Mouse (Mus musculus) lung, postnatal 0 days (tissue): Measurements from ENCODE around the gene Tmigd3.

ENCODE experiments used
- CTCF ChIP-seq: IDR thresholded peaks from 2 replicates; pipeline ENCODE4 v1.5.1; 2016; ENCODE audit warnings: antibody characterized with exemption, mild to moderate bottlenecking
- EP300 ChIP-seq: IDR thresholded peaks from 2 replicates; pipeline ENCODE4 v1.6.1; 2016; ENCODE audit warnings: antibody characterized with exemption, mild to moderate bottlenecking, control low read depth

DNA sequence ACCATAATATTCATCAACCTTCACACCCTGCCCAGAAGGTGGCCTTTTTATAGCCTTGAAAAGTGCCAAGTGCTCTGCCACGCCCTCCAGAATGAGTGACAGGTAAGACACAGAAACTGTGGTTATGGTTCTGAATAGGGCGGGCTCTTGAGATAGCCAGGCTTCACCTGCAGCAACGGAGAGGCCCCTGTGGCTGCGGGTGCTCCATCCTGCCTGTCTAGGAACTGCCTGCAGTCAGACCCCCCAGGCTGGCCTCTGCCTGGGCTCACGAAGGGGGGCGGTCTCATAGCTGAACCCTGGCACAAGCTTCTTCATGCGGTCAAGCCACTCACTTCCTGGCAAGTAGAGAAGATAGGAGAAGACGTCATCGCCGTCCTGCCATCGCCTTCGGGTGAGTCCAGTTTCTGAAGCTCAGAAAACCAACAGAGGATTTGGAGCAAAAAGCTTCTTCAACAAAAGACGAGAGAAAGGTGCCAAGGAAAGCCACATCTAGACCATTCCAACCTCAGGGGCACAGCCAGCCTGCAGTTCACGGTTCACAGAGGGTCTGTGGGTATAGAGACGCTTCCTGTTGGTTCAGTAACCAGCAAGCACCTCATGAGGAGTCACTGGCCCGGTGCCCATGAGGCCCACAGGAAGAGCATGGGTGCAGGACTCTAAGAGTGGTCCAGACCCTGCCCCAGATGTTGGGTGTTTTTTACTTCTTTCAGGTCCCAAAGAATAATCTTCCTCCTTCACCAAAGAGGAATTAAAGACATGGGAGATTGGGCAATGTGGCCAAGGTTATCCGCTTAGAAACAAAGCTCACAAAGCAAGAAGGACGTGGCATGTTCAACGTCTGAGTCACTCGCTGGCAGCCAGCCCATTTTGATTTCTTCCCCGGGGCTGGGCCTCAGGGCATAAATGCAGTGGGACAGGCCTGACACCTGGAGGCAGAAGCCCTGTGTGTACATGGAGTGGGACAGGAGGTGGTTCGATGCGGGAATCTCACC is 24.2 kb downstream of the Tmigd3 start:
- TF ChIP-seq EP300 (peak; percentile 79), CTCF (peak; percentile 95)
